Mouse (Mus musculus): ENCODE measurements around the gene Gm4498. TPM values are rescaled to one million over a fixed set of nuclear protein-coding genes. Genes with fewer than 3 reads are reported as not detected.

Gm4498 gene
- polyA plus RNA-seq (2014; fragmentation: Illumina TruSeq; extraction: RNeasy Lipid Tissue Mini Kit (QIAGEN cat#74804); ENCODE audit: low read depth, low replicate concordance): not detected

GRCm38 (mm10) chr7:20233728-20234127 is at the start of gene Gm4498:
Gene Gm4498 (minus strand): TSS chr7:20233828.

GRCm38 (mm10) chr7:20262734-20263133 is 29.1 kb upstream of the Gm4498 start, which contains the start of gene Gm5890:
Gene Gm5890 (minus strand): TSS chr7:20262834.

GRCm38 (mm10) chr7:20205507-20205906 is 28.1 kb downstream of the Gm4498 start, which contains the start of gene Gm6164:
Gene Gm6164 (minus strand): TSS chr7:20205607.

GRCm38 (mm10) chr7:20193410-20193809 is 40.2 kb downstream of the Gm4498 start, which contains the start of gene Vmn1r95:
Gene Vmn1r95 (plus strand): TSS chr7:20193710.

Other genes starting within 250 kb of the Gm4498 start
- gene Nlrp9b, start 242.4 kb downstream of the Gm4498 start, polyA plus RNA-seq (2014; fragmentation: Illumina TruSeq; extraction: RNeasy Lipid Tissue Mini Kit (QIAGEN cat#74804); ENCODE audit: low read depth, low replicate concordance): 1.6 TPM
- not detected for gene Vmn1r91, start 134.1 kb downstream of the Gm4498 start, polyA plus RNA-seq (2014; fragmentation: Illumina TruSeq; extraction: RNeasy Lipid Tissue Mini Kit (QIAGEN cat#74804); ENCODE audit: low read depth, low replicate concordance)
- gene Gm16442, start 111.2 kb downstream of the Gm4498 start, polyA plus RNA-seq (2014; fragmentation: Illumina TruSeq; extraction: RNeasy Lipid Tissue Mini Kit (QIAGEN cat#74804); ENCODE audit: low read depth, low replicate concordance): not detected
- gene Vmn1r93, start 94.7 kb downstream of the Gm4498 start, polyA plus RNA-seq (2014; fragmentation: Illumina TruSeq; extraction: RNeasy Lipid Tissue Mini Kit (QIAGEN cat#74804); ENCODE audit: low read depth, low replicate concordance): not detected
- not detected for gene Vmn1r94, start 65.5 kb downstream of the Gm4498 start, polyA plus RNA-seq (2014; fragmentation: Illumina TruSeq; extraction: RNeasy Lipid Tissue Mini Kit (QIAGEN cat#74804); ENCODE audit: low read depth, low replicate concordance)
- gene Vmn1r95, start 40.1 kb downstream of the Gm4498 start, polyA plus RNA-seq (2014; fragmentation: Illumina TruSeq; extraction: RNeasy Lipid Tissue Mini Kit (QIAGEN cat#74804); ENCODE audit: low read depth, low replicate concordance): not detected
- gene Gm6164, start 28.2 kb downstream of the Gm4498 start, polyA plus RNA-seq (2014; fragmentation: Illumina TruSeq; extraction: RNeasy Lipid Tissue Mini Kit (QIAGEN cat#74804); ENCODE audit: low read depth, low replicate concordance): not detected
- 0.27 TPM for gene Gm5890, start 29.0 kb upstream of the Gm4498 start, polyA plus RNA-seq (2014; fragmentation: Illumina TruSeq; extraction: RNeasy Lipid Tissue Mini Kit (QIAGEN cat#74804); ENCODE audit: low read depth, low replicate concordance)
- gene Gm4133, start 100.2 kb upstream of the Gm4498 start, polyA plus RNA-seq (2014; fragmentation: Illumina TruSeq; extraction: RNeasy Lipid Tissue Mini Kit (QIAGEN cat#74804); ENCODE audit: low read depth, low replicate concordance): not detected
- gene Gm5728, start 141.6 kb upstream of the Gm4498 start, polyA plus RNA-seq (2014; fragmentation: Illumina TruSeq; extraction: RNeasy Lipid Tissue Mini Kit (QIAGEN cat#74804); ENCODE audit: low read depth, low replicate concordance): not detected
- not detected for gene Vmn1r100, start 184.1 kb upstream of the Gm4498 start, polyA plus RNA-seq (2014; fragmentation: Illumina TruSeq; extraction: RNeasy Lipid Tissue Mini Kit (QIAGEN cat#74804); ENCODE audit: low read depth, low replicate concordance)
- gene Vmn1r101, start 208.8 kb upstream of the Gm4498 start, polyA plus RNA-seq (2014; fragmentation: Illumina TruSeq; extraction: RNeasy Lipid Tissue Mini Kit (QIAGEN cat#74804); ENCODE audit: low read depth, low replicate concordance): not detected
- not detected for gene Gm10670, start 241.1 kb upstream of the Gm4498 start, polyA plus RNA-seq (2014; fragmentation: Illumina TruSeq; extraction: RNeasy Lipid Tissue Mini Kit (QIAGEN cat#74804); ENCODE audit: low read depth, low replicate concordance)

Measured in testis, adult 10 weeks (tissue).